Mouse (Mus musculus) limb, embryonic 10.5 days (tissue): Measurements from ENCODE around the gene Atxn10. TPM values are rescaled to one million over a fixed set of nuclear protein-coding genes. Genes with fewer than 3 reads are reported as not detected.

Source experiments
- DNase-seq: peaks from one replicate; pipeline ENCODE4 v3.0.0-alpha.2; 2017; ENCODE audit warnings: low spot score
- H3K27ac ChIP-seq: fragments of 300-500 bp; sonication (generic); 2 replicates; pipeline ENCODE4 v1.5.1; 2016; ENCODE audit warnings: mild to moderate bottlenecking
- H3K27me3 ChIP-seq: fragments of 300-500 bp; sonication (generic); 2 replicates; pipeline ENCODE4 v1.6.1; 2016; ENCODE audit warnings: low read depth, mild to moderate bottlenecking; ENCODE audit not compliant: poor library complexity, severe bottlenecking
- H3K36me3 ChIP-seq: fragments of 300-500 bp; sonication (generic); 2 replicates; pipeline ENCODE4 v1.6.1; 2016; ENCODE audit warnings: mild to moderate bottlenecking, moderate library complexity
- H3K4me1 ChIP-seq: fragments of 300-500 bp; sonication (generic); 2 replicates; pipeline ENCODE4 v1.6.1; 2016
- H3K4me3 ChIP-seq: fragments of 300-500 bp; sonication (generic); 2 replicates; pipeline ENCODE4 v1.5.1; 2016; ENCODE audit warnings: mild to moderate bottlenecking, moderate library complexity
- H3K9me3 ChIP-seq: fragments of 300-500 bp; sonication (generic); replicated peaks from 2 replicates; pipeline ENCODE4 v1.6.1; 2016; ENCODE audit warnings: mild to moderate bottlenecking
- WGBS: fragments of 180-500 bp; shearing (Covaris S2); methylation state at CpG from one replicate; pipeline ENCODE4 v1.1.7; 2016; 5-methylcytosine and 5-hydroxymethylcytosine counted together
- polyA plus RNA-seq: library from polyadenylated mRNA; unstranded; fragments of >200 nt; fragmentation: Nextera tagmentation; extraction: Ambion mirVana; gene quantifications from 2 replicates; pipeline ENCODE4 v1.2.1, GENCODE M21; 2016

Atxn10 gene
- polyA plus RNA-seq, 1 experiment from 2014 or later: 311 TPM

DNA sequence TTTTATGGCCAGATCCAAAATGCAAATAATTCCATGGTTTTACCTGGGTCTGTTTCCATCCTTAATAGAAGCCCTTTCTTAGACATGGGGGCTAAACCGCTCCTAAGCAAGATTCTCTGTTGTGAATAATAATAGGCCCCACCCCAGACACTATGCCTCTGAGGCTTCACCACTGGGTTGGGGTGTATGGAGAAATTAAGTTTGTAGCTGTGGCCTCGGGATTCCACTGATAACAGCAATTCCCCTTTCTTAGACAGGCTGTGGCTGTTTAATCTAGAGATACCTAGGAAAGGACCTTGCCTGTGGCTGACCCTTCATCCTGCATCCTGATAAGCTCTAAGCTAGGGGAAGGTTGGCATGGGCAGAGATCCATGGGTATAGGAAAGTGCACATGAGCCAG is 78.6 kb downstream of the Atxn10 start:
- H3K4me3 ChIP-seq: no peak overlapping the region
- no peaks in the 10 kb centered on the region for H3K4me1 ChIP-seq
- 94% methylated on average over 2 of the region's 2 CpGs for WGBS
- H3K27me3 ChIP-seq: no peaks in the 10 kb centered on the region
- no peaks in the 10 kb centered on the region for H3K9me3 ChIP-seq
- no peak overlapping the region for H3K27ac ChIP-seq
- peaks cover 15% of the 10 kb centered on the region for H3K36me3 ChIP-seq
- DNase-seq: no peak

DNA sequence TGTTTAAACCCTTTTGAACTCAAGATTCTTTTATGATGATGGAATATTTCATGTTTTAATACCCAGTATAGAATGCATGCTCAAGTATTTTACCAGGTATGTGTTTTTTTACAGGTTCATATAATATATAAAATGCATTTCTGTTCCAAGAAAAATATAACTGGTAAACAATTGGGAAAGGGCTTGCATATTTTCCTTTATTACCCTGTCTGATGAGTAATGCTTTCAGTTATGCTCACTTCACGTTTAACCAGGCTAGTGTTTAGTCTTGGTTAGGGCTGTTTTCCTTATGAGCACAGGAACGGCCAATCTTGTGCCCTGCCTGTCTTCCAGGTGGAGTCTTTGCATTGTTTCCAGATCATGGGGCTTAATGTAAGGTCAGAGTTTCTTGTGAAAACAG is 84.6 kb downstream of the Atxn10 start:
- no peaks in the 10 kb centered on the region for H3K27me3 ChIP-seq
- H3K9me3 ChIP-seq: no peaks in the 10 kb centered on the region
- H3K27ac ChIP-seq: no peak overlapping the region
- H3K36me3 ChIP-seq: peaks cover 11% of the 10 kb centered on the region
- H3K4me3 ChIP-seq: no peak overlapping the region
- DNase-seq: no peak
- no peaks in the 10 kb centered on the region for H3K4me1 ChIP-seq
- WGBS: 86% methylated on average over 2 of the region's 2 CpGs

DNA sequence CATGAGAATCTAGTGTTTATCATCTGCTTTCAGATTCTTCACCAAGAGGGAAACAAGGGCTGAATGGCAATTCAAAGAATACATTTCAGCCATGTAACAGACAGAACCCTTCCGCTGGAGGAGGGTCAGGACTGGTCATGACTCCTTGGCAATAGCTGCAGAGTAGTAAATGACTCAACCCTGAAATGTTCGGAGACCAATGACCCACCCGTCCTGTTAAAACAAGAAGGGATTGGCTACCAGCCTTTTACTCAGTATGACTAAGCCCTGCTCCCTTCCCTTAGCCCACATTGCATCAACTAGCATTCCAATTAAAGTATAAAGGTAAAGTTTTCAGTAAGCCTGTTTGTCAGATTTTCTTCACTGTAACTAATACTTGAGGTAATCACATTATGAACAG is 88.2 kb downstream of the Atxn10 start:
- WGBS: 87% methylated on average over 3 of the region's 3 CpGs

DNA sequence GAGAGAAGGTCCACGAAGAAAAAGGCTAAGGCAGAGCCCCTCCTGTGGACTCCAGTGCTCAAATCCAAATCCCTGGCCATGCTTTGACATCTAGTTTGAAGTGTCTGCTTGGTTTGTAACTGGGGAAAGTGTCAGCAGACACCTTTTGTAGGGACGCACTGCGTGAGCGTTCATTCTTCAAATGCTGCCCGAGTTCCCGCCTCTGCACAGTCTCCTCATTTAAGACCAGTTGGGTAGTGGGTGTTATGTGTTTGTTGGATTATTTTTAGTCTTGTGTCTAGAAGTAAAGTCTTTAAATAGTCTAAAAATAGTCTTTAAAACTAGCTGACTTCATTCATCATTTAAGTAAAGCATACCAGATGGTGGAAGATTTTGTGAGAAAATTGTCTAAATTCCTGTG is 92.1 kb downstream of the Atxn10 start:
- Histone ChIP-seq H3K4me3 (no peak overlapping the region), H3K4me1 (no peaks in the 10 kb centered on the region), H3K9me3 (no peaks in the 10 kb centered on the region), H3K27me3 (no peaks in the 10 kb centered on the region), H3K27ac (no peak overlapping the region), H3K36me3 (no peaks in the 10 kb centered on the region)
- WGBS: 92% methylated on average over 6 of the region's 6 CpGs
- DNase-seq: no peak

More for the DNA sequence above, 88.2 kb downstream of the Atxn10 start:
- Histone ChIP-seq H3K4me1 (no peaks in the 10 kb centered on the region), H3K27ac (no peak overlapping the region), H3K9me3 (no peaks in the 10 kb centered on the region), H3K36me3 (no peaks in the 10 kb centered on the region), H3K4me3 (no peak overlapping the region), H3K27me3 (no peaks in the 10 kb centered on the region)
- no peak for DNase-seq

DNA sequence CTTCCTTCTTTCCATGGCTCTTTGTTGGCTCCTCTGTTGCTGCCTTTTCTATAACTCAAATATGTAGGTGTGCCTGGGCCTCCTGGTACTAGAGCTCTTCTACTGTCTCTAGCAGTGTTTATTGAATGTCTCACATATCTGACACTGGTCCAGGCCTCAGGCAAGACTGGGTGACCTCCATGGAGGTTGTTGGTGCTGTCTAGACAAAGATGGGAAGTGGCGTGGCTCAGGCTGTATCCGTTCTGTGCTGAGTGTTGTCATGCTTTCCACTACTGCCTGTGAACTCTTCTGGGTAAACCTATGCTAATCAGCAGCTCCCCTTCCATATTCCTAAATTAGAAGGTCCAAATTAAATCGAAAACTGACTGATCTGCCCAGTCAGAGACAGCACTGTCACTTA is 106.5 kb downstream of the Atxn10 start:
- WGBS: 92% methylated on average over 3 of the region's 3 CpGs
- H3K27me3 ChIP-seq: no peaks in the 10 kb centered on the region
- H3K27ac ChIP-seq: no peak overlapping the region
- no peak overlapping the region for H3K4me3 ChIP-seq
- H3K4me1 ChIP-seq: no peaks in the 10 kb centered on the region
- no peaks in the 10 kb centered on the region for H3K9me3 ChIP-seq
- peaks cover 61% of the 10 kb centered on the region for H3K36me3 ChIP-seq
- no peak for DNase-seq

DNA sequence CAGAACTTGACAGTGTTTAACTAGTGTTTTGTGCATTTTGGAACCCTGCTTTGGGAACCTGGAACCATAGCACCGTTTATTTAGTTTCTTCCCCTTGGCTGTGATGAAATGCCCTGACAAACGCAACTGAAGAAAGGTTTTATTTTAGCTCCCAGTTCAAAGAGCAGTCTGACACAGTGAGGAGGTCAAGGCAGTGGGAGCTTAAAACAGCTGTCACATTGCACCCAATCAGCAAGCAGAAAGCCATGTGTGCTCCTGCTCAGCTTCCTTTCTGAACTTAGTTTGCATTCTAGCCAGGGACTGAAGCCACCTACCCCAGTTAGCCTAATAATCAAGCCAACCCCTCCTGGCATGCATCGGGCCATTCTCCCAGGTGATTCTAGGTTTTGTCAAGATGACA is 110.6 kb downstream of the Atxn10 start:
- 79% methylated on average over 3 of the region's 3 CpGs for WGBS
- Histone ChIP-seq H3K4me1 (no peaks in the 10 kb centered on the region), H3K27ac (no peak overlapping the region), H3K27me3 (no peaks in the 10 kb centered on the region), H3K4me3 (no peak overlapping the region), H3K9me3 (no peaks in the 10 kb centered on the region), H3K36me3 (peaks cover 52% of the 10 kb centered on the region)
- DNase-seq: no peak

DNA sequence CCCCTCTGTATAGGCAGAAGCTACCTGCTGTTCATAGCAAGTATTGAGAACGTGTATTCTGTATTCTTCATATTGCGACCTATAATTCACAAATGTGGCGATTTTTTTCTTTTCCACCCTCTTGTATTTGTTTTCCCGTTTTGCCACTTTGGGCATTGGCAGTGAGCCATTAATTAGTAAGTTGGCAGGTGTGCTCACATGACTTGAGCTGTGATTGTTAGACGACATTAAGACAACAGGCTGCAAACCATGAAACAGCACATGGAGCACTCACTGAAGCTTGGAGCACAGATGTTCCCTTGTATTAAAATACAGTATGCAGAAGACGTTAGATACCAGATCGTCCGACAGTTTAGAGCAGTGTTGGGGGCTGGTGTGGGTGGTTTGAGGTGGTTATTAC is 120.8 kb downstream of the Atxn10 start:
- H3K4me3 ChIP-seq: no peak overlapping the region
- no peak overlapping the region for H3K27ac ChIP-seq
- no peak for DNase-seq
- no peaks in the 10 kb centered on the region for H3K9me3 ChIP-seq
- no peaks in the 10 kb centered on the region for H3K27me3 ChIP-seq
- H3K4me1 ChIP-seq: peaks cover 4% of the 10 kb centered on the region; the same call in 1 of the 2 replicates
- H3K36me3 ChIP-seq: peaks cover 49% of the 10 kb centered on the region
- 92% methylated on average over 8 of the region's 8 CpGs for WGBS

DNA sequence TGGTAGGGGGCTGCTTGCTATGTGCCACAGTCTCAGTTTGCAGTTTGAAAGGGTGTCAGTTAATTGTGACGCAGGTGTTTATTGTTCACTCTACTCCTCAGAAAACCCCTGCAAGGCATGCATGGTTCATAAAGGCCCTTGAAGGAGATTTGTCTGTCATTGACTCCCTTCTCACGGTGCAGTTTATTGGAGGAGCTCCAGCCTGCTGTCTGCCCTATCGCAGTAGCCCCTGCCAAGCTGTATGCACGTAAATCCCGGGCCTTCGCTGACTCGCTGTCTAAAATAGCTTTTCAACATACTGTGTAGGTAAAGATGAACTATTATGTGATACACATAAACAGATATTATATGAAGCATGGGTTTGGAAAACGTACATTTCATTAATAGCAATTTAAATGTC is 121.8 kb downstream of the Atxn10 start:
- no peaks in the 10 kb centered on the region for H3K27me3 ChIP-seq
- DNase-seq: no peak
- 84% methylated on average over 8 of the region's 8 CpGs for whole genome bisulfite sequencing
- H3K27ac ChIP-seq: no peak overlapping the region
- H3K9me3 ChIP-seq: no peaks in the 10 kb centered on the region
- H3K36me3 ChIP-seq: peaks cover 59% of the 10 kb centered on the region
- no peak overlapping the region for H3K4me3 ChIP-seq
- H3K4me1 ChIP-seq: peaks cover 4% of the 10 kb centered on the region; the same call in 1 of the 2 replicates

DNA sequence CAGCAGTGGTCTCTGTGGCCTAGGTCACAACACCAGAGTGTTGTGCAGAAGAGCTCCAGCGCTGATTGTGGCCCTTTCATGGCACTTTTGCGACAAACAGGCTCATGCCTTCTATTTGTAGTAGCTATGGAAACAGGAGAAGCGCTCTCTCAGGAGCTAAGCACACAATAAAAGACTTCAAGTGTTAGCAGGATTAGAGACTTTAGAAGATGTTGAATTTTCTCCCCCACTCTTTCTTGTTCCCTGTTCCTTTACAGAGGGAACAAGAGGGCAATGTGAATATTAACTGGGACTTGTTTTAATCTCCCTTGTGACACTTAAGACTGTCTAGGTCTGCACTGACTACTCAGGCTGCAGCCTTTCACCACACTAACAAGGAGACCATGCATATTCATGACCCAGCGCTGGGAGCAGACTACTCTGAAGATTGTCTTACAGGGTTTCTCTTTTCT is 122.6 kb downstream of the Atxn10 start:
- WGBS: 64% methylated on average over 4 of the region's 4 CpGs
- Histone ChIP-seq H3K9me3 (no peaks in the 10 kb centered on the region), H3K4me1 (peaks cover 4% of the 10 kb centered on the region; the same call in 1 of the 2 replicates), H3K4me3 (no peak overlapping the region), H3K27ac (no peak overlapping the region), H3K36me3 (peaks cover 67% of the 10 kb centered on the region), H3K27me3 (no peaks in the 10 kb centered on the region)
- no peak for DNase-seq

DNA sequence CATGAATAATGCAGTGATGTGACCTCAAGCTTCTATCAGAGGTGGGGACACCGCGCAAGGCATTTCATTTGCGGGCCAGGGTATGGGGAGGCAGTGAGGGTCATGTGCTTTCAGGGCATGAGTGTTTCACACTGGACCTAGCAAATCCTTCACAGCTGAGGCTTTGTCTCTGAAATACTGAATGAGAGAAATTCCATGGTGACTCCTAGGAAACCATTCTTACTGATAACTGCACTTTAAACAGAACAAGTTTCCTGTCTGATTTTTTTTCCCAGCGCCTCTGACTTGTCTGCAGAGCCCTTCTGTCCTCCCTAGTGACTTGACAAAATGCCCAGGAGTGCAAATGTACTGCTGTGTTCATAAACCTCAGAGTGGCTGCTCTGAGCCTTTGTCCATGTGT is 125.5 kb downstream of the Atxn10 start:
- Histone ChIP-seq H3K36me3 (peaks cover 74% of the 10 kb centered on the region), H3K4me1 (peaks cover 6% of the 10 kb centered on the region; the same call in 1 of the 2 replicates), H3K27ac (no peak overlapping the region), H3K9me3 (no peaks in the 10 kb centered on the region), H3K27me3 (no peaks in the 10 kb centered on the region), H3K4me3 (no peak overlapping the region)
- WGBS: 94% methylated on average over 4 of the region's 4 CpGs
- DNase-seq: no peak

DNA sequence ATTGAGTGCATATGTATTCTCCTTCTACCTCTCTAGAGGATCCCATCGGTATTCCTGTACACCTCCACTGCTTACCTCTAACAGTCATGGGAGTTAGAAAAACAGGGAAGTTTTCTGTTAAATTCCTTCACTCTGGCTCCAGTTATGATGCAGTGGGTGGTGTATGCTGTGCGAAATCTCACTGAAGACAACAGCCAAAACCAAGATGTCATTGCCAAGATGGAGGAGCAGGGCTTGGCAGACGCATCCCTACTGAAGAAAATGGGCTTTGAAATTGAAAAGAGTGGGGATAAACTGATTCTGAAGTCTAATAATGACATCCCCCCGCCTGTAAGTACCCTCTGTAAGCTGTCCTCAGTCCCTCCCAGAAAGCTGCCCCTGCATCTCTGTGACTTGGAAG is 126.1 kb downstream of the Atxn10 start:
- H3K27me3 ChIP-seq: no peaks in the 10 kb centered on the region
- H3K4me3 ChIP-seq: no peak overlapping the region
- peaks cover 79% of the 10 kb centered on the region for H3K36me3 ChIP-seq
- DNase-seq: no peak
- WGBS: 93% methylated on average over 4 of the region's 4 CpGs
- H3K9me3 ChIP-seq: no peaks in the 10 kb centered on the region
- H3K27ac ChIP-seq: no peak overlapping the region
- peaks cover 6% of the 10 kb centered on the region; the same call in 1 of the 2 replicates for H3K4me1 ChIP-seq

DNA sequence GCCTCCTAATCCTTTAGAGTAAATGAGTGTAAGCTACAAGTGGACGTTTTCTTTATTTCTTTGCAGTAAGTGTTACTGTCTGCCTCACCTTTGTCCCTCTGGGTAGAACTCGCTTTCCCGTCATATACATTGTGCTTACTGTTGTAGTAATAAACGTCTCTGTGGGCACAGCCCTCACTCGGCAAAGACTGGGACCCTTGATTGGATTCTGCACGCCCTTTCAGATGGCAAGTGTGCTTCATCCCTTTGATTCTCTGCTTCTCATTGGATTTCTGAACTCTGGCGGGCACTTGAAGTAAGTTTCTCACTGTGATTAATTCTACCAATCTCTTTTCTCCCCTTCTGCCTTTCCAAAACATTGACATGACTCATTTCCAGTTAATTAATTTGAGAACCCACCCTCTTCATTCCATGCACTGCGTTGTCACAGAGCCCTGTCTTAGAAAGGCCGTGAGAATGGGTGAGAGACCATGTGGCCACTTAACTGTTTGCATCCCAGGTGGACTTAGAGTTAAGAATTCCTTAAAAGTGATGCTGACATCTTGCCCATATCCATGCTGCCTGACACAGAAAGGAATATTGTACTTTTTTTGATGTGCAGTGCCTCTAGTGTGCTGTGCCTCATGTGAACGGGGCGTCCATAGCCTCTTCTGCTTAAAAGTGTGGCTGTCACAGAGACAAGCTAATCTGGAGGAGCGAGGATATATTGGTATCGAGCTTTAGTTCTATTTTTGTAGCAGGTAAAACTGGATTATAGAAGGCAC is 127.2 kb downstream of the Atxn10 start:
- no peaks in the 10 kb centered on the region for H3K27me3 ChIP-seq
- H3K36me3 ChIP-seq: peaks cover 80% of the 10 kb centered on the region
- H3K27ac ChIP-seq: no peak overlapping the region
- no peak for DNase-seq
- no peaks in the 10 kb centered on the region for H3K9me3 ChIP-seq
- 76% methylated on average over 13 of the region's 13 CpGs for WGBS
- 0 out of 2 replicates have a peak, but pooled peaks cover 2% of the 10 kb centered on the region for H3K4me1 ChIP-seq
- no peak overlapping the region for H3K4me3 ChIP-seq

DNA sequence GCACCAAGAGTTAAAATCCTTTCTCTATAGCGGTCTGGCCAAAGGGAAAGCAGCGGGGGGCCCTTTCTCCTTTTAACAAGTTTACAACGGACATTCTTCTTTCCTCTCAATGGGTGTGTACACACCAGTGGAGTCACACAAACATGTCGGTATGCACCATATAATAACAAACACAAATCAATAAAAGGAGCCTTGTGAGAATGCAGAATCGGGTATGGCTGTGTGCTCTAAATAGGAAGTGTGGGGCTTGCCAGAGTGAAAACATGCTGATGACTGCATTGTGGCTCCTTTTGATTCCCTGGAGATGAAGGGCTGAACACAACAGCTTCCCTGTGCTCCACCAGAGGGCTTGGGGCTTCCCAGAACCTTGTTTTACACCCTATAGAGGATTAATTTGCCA is 128.1 kb downstream of the Atxn10 start:
- H3K27me3 ChIP-seq: no peaks in the 10 kb centered on the region
- 0 out of 2 replicates have a peak, but pooled peaks cover 2% of the 10 kb centered on the region for H3K4me1 ChIP-seq
- H3K9me3 ChIP-seq: no peaks in the 10 kb centered on the region
- no peak for DNase-seq
- no peak overlapping the region for H3K27ac ChIP-seq
- peaks cover 82% of the 10 kb centered on the region for H3K36me3 ChIP-seq
- no peak overlapping the region for H3K4me3 ChIP-seq
- 31% methylated on average over 5 of the region's 5 CpGs for WGBS
